Mouse (Mus musculus): ENCODE measurements around the gene Ifnk.

Gene Ifnk

DNA sequence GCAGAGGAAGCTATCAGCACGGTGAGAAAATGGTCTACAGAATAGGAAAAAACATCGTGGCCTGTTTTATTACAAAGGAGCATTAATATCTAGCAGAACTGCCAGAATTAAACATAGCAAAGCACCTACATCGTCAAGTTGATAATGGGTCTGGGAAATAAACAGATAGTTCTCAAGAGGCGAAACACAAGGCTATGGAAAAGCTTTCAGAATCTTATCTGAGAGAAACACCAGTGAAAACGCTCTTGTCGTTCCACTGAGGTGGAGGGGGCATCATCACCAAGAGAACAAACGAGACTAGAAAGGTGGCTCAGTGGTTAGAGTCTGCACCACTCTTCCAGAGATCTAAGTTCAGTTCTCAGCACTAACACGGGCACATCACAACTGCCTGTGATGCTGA is 14.9 kb upstream of the Ifnk start:
- DNase-seq (ENCODE audit: low read depth in 1 of 2, low spot score in 2 of 2) = no peak

DNA sequence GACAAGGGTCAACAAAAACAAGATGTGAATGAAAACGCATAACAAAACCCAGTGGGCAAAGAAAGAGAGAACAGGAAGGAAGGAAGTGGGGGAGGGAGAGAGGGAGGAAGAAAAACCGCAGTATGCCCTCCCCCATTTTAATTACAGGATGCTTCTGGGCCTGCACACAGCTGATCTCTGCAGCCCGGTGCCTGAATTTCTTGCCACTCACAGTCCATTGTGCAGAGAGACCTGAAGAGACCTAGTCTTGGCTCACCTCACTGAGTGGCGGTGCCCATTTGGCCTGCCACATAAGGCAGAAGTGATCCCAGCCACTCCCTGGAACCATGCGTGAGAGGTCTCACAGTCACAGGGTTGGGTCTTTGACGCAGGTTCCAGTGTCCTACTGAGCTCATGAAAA is 13.8 kb upstream of the Ifnk start:
- no peak for DNase-seq (ENCODE audit: low read depth in 1 of 2, low spot score in 2 of 2)

DNA sequence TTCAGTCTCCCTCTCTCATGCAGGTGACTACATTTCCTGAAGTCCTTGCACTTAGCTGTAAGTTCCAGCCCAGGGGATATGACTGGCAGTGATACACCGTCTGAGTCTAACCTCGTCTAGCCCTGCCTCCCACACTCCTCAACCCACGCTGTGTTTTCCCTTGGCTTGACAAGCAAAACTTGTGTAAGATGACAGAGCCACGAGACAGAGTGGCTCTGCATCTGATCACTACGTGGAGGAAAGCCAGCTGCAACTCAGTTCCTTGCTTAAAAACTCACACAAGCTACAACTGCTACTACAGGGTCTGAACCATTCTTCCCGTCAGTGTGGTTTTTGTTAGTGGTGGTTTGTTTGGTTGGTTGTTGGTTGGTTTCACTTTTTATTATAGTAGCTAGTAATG is 11.5 kb upstream of the Ifnk start:
- DNase-seq (ENCODE audit: low read depth in 1 of 2, low spot score in 2 of 2) = no peak

DNA sequence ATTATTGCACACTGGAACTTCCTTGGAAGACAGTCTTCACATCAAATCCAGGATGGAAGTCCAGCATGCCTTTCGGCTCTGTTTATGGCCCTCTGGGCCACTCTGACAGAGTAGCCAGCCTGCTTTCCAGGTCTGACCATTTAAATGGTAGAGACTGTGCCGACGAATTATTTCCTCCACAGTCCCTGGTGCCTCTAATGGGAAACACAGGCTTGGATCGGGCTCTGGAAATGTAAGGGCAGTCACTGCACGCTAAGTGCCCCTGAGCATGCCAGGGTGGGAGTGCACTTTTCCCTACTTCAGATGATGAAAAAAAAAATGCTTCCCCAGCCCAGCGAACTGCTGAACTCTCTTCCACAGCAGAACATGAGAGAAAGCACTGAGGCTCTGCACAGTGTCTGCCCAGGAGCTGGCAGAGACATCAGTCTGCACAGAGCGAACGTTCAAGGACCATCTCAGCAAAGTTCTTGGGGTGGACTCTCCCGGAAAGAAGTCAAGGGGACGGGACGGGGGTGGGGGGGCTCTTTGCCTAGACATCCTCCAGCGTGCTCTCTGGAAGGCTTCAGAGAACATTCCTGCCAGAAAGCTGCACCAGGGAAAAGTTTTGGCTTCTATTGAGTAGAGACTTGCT is 8.3 kb upstream of the Ifnk start:
- DNase-seq (ENCODE audit: low read depth in 1 of 2, low spot score in 2 of 2) = no peak

DNA sequence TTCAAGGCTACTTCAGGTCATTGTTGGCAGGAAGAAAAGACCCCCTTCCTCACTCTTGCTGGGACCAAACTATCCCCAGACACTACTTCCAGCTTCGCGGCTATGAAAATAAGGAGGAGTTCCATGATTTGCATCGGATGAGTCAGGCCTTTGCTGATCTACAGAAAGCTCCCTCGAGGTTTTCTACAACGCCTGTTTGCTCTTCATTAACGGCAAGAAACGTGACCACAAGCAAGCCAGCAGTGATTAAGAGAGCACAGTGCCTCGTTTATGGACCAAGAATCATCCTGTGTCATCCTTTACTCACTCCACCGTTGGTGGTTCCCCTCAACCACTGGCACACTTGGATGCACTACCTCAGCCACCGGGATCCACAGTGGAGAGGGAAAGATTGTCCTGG is 6.1 kb upstream of the Ifnk start:
- no peak for DNase-seq (ENCODE audit: low read depth in 1 of 2, low spot score in 2 of 2)

DNA sequence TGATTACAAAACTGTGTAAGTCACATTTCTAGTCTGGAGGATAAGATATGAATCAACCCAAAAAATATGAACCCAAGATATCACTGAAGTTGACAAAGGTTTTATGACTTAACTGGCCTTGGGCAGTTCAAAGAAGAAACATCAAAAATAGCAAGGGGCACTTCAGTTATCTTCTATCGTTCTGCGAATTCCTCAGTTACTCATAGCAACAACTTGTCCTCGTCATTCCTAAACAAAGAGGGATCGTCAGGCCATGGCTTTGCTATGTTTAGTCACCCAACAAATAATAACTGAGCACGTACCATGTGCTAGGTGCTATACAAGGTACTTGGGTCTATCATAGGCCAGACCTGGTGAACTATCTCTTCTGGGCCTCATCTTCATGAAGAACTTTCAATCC is 5.3 kb upstream of the Ifnk start:
- no peak for DNase-seq (ENCODE audit: low read depth in 1 of 2, low spot score in 2 of 2)

DNA sequence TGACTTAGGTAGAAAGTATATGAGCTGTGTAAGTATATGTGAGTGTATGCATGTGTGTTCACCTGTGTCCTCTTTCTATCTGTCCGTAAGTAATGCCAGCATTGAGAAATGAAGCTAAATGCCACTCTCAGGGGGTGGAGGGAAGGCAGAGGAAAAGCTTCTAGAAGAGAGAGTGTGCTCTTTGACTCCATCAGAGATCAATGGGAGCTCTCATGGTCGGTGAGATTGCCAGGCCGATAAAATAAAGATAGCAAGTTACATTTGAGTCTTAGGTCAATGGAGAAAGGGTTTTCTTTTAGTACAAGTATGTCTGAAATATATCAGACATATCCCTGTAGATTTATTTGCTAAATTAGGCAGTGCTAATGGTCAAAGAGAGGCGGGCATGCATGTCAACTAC is 3.5 kb upstream of the Ifnk start:
- no peak for DNase-seq (ENCODE audit: low read depth in 1 of 2, low spot score in 2 of 2)

DNA sequence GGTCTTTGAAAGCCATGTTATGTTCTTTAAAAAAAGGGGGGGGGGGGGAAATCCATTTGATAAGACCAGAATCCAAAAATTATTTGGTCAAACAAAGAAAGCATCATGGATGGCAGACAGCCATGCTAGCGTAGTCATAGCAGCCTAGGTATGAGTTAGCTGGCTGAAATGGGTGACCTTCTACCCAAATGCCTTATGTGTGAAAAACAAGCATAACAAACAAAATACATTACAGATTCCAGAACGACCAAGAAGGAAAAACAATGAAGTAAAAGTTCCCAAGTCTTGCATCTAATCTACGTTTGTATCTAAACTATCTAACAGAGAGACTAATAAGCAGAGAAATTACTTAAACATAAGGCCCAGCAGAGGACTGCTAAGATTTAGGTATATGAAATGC is 1.1 kb upstream of the Ifnk start:
- DNase-seq (ENCODE audit: low read depth in 1 of 2, low spot score in 2 of 2) = no peak

DNA sequence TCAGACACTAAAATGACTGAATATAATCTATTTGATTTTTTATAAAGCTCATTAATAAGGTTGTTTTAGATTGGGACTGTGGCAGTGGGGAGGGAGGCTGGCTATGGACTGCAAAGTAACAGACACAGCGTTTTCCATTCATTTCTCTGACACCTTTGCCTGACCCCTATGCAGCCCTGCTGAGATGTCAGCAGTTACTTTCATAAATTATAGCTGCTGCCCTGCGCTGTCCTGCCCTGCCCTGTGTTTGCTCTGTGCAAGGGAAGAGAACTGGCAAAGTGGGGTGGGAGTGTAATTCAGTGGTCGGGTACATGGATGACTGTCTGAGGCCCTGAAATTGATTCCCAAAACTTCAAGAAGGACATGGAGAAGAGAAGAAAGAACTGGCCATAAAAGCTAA is 2.2 kb downstream of the Ifnk start:
- no peak for DNase-seq (ENCODE audit: low read depth in 1 of 2, low spot score in 2 of 2)

DNA sequence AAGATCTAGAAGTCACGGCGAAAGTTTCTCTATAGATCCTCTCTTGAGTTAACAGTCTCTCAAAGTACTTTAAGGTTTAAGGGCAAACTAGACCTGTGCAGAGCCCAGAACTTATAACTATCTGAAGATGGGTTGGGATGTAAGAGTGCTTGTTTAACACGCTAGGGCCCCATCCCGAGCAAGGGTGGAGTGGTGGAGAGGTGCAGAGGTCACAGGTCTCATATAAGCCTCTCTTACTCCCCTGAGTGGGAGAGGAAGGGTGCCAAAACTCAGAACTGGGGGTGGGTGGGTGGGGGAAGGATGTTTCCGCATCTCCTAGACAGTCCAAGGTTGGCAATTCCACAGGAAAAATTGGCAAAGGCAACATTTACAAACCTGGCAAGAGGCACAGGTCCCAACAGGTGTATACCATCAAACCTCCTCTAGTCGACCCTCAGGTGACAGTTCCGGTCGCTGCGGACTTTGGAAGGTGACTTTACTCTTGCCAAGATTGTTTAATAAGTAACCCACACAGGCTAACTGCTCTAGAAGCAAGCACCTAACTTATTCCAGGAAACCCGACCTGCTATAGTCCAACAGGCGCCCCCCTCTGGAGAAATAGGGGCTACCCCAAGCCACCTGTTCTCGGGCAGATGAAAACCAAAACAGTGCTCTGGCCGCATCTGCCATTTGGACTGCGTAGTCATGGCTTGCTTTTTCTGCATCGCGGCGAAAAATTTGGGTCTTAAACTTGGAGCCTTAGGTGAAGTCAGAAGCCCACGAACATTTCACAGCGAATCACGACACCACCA is 3.5 kb downstream of the Ifnk start:
- no peak for DNase-seq (ENCODE audit: low read depth in 1 of 2, low spot score in 2 of 2)

DNA sequence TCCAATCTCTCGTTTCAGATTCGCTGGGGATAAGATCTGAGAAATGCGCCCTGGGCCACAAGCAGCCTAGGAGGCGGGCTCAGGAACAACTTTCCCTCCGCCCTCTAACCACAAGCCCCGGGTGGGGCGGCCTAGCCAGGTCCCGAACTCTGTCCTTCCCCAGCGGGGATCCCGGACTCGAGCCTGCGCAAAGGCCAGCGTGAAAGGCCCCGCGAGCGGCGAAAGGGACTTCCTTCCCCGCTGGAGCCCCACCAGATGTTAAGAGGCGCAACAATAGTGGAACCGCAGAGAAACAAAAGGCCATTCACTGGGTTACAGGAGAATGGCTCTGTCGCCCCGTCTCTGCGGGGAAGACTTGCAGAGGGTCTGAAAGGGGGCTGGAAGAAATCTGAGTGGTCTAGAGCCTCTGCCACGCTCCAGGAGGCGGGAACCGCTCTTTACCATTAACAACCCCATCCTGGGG is 4.3 kb downstream of the Ifnk start:
- DNase-seq (ENCODE audit: low read depth in 1 of 2, low spot score in 2 of 2) = peak; percentile 53 to 81

DNA sequence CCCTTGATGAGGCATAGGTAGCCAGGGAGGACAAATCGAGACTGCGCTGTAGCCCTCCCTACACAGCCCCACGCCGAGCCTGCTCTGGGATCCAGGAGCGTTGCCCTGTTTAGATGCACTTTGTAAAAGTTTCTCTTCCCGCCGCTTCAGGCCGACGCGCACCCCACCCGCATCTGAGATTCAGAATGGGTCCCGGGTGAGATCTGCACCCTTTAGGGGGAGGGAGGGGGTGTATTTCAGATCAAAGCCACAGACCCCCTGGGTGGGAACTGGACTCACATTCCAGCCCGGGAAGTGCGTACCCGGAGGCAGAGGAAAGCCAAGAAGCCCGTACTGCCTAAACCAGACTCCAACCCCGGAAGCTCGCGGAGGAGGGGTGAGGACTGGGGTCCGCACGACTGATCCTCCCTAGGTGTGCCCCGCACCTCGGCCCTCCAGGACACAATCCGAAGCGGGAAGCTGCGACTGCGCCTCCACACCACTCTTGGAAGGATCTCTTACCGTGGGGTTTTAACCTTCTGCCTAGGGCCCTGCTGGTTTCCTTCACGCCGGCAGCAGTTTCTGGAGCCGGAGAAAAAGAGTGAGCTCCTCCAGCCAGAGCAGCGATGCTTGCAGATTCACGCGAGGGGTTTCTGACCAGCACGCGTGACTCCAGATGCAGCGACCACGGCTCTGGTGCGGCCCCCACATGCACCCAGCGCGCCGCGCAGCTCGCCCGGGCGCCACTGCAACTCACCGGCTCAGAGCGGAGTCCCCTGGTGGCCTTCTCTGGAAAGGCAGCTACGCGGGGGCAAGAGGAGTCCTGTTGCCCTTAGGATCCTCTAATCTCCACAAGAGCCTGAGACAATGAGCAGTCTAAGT is 5.1 kb downstream of the Ifnk start, which contains the start of gene Mob3b:
Mob3b (minus strand) TSS at position 734 of the 861 bp plus-strand sequence.
- DNase-seq (ENCODE audit: low read depth in 1 of 2, low spot score in 2 of 2) = peak; percentile 68 to 78

DNA sequence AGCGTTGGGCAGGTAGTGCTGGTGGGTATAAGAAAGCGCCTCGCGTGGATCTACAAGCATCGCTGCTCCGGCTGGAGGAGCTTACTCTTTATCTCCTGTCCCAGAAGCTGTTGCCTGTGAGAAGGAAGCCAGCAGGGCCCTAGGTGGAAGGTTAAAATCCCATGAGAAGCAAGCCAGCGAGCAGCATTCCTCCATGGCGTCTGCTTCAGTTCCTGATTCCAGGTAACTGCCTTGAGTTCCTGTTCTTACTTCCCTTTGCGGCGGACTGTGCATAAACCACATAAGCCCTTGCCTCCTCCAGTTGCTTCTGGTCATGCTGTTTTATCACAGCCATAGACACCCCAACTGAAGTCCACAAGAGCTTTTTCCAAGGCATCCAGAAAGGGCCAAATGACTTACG is 6.0 kb downstream of the Ifnk start:
- DNase-seq (ENCODE audit: low read depth in 1 of 2, low spot score in 2 of 2) = peak in 1 of 2 experiments; percentile 43

DNA sequence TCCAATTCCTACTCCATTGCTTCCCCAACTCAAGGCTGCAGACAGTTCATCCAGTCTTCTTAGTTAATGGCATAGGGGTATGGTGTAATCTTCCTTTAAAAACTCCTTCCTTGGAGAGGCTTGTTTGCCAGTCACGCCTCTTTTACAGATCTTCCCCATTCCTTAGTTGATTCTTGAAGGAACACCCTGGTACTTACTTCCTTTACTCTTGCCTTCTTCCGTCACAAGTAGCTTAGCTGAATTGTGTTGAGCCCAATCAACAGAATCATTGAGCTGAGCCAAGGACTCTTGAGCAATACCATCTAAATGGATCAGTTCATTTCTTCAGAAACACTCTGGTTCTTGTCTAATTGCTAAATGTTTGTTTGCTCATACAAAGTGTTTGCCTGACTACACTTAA is 13.4 kb downstream of the Ifnk start:
- DNase-seq (ENCODE audit: low read depth in 1 of 2, low spot score in 2 of 2) = no peak

DNA sequence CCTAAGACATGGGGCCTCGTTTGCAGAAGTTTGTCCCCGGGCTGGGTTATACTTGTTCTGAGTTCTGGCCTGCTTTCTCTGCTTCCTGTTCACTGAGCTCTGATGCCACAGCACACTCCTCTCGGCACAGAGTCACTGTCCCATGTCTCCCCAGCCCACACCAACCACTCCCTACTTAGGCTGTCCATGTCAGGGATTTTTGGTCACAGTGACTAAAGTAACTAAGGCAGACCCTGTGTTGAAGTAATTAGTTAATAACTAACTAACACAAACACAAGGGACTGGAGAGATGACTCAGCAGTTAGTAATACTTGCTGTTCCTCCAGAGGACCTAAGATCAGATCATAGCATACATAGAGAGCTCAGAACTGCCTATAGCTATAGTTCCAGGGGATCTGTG is 14.1 kb downstream of the Ifnk start:
- DNase-seq (ENCODE audit: low read depth in 1 of 2, low spot score in 2 of 2) = peak in 1 of 2 experiments; percentile 4

DNA sequence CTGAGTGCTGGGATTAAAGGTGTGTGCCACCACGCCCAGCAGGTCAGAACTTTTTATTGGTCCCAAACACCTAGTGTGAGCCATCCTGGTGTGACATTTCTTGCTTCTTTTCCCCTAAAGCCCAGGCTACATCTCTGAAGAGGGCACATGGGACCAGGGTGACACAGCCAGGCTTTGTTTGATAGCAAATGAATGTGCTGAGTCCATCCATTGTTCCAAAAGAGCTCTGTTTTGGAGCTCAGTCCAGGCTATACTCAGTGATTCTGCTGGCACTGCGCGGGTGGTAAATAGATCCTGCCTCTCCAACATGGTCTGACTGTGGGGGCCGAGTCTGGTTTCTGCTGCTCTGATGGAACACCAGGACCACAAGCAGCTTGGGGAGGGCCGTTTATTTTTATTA is 16.0 kb downstream of the Ifnk start:
- DNase-seq (ENCODE audit: low read depth in 1 of 2, low spot score in 2 of 2) = no peak

DNA sequence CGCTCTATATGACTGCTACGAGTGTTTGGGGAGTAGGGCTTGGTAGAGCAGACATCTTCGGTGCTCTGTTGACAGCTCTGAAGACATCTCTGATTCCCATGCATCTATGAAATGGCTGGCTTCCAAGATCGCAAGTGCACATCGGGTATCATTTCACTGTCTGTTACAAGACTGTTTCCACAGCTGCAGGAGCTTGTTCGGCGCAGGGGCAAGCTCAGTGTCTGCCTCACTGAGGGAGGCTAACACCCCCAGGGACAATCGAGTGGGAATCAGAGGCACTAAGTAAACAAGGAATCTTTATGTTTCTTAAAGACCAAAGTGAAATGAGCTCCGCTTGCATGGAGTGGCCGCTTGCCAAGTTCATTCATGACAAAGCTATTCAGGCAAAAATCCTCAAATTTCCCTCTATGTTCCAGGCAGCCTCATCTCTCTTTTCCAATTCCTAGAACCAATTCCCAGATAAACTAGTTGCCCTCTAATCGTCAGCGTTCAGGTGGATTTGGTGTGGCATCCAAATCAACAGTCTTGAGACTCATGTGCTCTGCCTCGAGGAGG is 17.8 kb downstream of the Ifnk start:
- no peak for DNase-seq (ENCODE audit: low read depth in 1 of 2, low spot score in 2 of 2)

DNA sequence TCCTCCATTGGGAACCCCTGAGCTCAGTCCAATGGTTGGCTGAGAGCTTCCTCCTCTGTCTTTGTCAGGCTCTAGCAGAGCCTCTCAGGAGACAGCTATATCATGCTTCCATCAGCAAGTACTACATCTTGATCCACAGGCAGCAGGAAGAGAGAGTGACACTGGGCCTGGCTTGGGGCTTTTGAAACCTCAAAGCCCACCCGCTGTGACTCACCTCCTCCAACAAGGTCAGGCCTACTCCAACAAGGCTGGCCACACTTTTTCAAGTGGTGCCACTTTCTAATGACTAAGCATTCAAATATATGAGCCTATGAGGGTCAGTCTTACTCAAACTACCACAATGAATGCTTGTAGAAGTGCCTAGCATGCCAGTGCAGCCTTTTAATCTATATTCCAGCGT is 20.6 kb downstream of the Ifnk start:
- no peak for DNase-seq (ENCODE audit: low read depth in 1 of 2, low spot score in 2 of 2)

DNA sequence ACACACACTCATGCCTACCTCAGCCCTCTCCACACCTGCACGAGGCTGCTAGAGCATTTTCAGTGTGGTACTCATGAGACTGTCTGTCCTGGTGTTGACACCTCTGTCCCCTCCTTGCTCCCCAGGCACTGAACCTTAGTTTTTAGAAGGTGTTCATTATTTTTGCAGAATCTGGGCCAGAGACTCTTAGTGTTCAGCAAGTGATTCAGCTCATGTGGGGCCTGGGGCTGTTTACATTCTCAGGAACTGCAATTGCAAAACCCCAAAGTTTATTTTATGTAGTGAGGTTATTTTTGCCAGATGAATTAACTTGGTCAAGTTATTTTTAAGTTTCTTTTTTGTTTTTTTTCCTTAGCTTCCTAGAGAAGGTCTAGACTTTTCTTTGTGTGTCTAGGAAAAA is 21.7 kb downstream of the Ifnk start:
- DNase-seq (ENCODE audit: low read depth in 1 of 2, low spot score in 2 of 2) = no peak

DNA sequence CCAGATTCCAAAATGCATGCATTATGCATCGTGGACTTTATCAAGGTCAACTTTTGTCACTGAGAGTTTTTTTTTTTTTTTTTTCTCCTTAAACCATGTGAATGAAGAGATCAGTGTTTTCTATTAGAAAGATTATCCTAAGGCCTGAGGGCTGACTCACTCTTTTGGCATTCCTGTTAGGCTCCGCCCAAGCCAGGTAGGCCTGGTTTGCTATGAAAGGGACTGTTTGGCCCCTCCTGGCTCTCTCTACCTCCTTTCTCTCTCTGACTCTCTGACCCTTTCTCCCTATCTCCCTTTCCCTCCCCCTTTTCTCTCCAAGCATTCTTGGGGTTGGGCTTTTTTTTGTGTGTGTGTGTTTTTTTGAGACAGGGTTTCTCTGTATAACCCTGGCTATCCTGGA is 23.7 kb downstream of the Ifnk start:
- DNase-seq (ENCODE audit: low read depth in 1 of 2, low spot score in 2 of 2) = no peak

DNA sequence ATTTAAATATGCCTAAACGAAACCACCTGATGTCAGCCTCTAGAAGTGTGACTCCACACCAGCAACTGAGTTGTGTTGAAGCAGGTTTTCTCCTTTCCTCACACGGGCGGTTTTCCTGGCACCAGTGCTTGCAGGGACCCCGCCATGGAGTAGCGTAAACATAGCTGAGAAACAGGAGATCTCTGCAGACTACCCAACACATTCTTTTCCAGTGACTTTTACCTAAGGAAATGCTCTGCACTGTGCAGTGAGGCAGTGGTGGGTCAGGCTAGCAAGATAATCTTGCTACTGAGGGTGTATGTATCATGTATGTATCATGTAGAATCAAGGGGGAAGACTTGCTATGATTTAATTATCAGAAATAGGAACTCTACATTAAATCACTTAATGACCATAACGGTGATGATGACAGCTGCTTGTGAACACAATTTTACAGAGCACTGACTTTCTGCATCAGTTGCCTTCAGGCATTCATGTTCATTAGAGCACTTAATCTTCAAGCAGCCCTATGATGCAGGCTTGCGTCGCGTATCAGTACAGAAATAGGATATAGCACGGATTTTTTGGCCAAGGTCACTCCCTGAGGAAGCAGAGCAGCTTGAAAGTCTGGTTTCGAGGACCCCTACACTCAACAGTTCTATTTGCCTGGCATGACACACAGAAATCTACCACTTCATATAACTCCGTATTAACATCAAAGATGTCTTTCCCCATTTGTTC is 26.2 kb downstream of the Ifnk start:
- DNase-seq (ENCODE audit: low read depth in 1 of 2, low spot score in 2 of 2) = no peak
